Mouse (Mus musculus): ENCODE results near the gene Ptprh.
A peak's percentile ranks its signal among the peaks of the same experiment; 100 is the strongest.

Gene Ptprh

GRCm38 (mm10) chr7:4501558-4502397 lies 102.1 kb downstream of the Ptprh start, which contains the start of gene Ppp1r12c:
Gene Ppp1r12c (minus strand): TSS chr7:4501680.
- DNase-seq (ENCODE audit: low read depth, low spot score): peak; percentile 94

- DNase-seq (ENCODE audit: low read depth, low spot score): peak; percentile 41
Observed at GRCm38 (mm10) chr7:4500892-4501471, 102.9 kb downstream of the Ptprh start.

- no peak for DNase-seq (ENCODE audit: low read depth, low spot score)
Observed at GRCm38 (mm10) chr7:4499034-4499433, 104.8 kb downstream of the Ptprh start.
